Mouse (Mus musculus): ENCODE measurements around the gene Noc2l.

Gene Noc2l

DNA sequence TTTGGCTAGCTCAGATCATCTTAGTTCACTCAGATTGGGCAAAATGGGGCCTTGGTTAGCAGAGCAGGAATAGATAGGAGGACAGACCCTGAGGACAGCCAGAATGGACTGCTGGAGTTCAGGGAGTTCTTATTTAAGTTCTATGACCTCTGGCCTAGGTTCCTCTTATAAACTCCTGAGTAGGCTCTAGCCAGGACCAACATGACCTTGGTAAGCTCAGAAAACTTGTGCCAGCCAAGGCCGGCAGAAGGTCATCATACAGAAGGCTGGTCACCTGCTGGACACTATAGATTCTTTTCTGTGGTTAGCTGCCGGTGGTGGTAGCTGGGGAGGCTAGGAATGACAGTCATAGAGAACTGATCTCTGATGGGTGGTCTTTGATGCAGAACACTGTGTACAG lies 19.6 kb upstream of the Noc2l start:
- no peak for DNase-seq (ENCODE audit: low spot score)

DNA sequence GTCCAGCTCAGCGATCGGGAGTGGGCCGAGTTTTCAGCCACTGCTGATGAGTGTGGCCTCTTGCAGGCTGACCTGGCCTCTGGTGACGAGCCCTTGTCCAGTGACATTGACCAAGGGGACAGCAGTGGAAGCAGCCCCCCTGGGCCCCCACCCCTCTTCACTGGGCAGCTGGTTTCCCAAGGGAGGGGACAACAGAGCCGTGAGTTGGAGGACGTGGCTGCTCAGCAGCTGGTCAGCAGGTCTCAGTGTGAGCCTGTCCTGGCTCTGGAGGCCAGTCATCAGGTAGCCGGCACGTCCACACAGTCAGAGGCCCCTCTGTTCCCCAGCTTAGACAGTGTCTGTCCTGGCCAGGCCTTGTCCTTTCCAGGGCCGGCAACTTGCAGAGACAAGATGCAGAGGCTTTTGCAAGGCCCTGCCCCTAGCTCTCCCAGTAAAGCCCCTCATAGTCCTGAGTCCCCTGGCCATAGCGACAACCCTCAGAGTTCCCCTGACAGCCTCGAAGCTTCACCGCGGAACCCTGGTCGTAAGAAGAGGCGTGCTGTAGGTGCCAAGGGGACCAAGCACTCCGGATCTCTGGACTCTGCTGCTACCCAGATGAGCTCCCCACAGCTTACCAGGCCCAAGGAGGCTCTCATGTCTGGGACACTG lies 18.7 kb upstream of the Noc2l start:
- DNase-seq (ENCODE audit: low spot score): no peak

DNA sequence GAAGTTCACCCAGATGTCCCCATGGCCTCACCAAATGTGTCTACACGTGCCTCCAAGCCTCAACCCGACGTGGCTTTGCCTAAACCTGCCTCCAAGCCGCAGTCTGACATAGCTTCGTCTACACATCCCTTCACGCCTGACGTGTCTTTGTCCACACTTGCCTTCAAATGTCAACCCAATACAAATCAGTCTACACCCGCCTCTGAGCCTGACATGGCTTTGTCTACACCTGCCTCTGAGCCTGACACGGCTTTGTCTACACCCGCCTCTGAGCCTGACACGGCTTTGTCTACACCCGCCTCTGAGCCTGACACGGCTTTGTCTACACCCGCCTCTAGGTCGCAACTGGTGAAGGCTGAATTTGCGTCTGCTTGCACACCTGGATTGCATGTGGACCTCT lies 18.0 kb upstream of the Noc2l start:
- no peak for DNase-seq (ENCODE audit: low spot score)

DNA sequence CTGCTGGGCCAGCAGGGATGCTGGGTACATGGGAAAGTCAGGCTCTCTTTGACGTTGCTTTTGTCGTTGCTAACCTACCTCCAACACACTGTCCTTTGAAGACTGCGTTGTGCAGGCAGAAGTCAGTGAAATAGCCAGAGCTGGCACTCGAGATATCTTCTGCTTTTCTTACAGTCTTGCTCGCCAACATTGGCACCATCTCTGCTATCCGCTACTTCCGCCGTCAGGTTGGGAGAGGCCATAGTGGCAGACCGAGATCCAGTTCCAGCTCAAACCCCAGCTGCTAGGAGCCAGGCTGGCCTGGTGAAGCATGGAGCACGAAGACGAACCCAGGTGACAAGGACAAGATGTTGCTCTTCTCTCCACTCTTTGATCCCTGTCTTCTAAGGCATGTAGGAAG lies 15.9 kb upstream of the Noc2l start:
- DNase-seq (ENCODE audit: low spot score): no peak

- no peak for DNase-seq (ENCODE audit: low spot score)
Observed at GRCm38 (mm10) chr4:156224276-156224675, 11.5 kb upstream of the Noc2l start.

GRCm38 (mm10) chr4:156227752-156228392 lies 7.9 kb upstream of the Noc2l start:
- DNase-seq (ENCODE audit: low spot score): no peak

DNA sequence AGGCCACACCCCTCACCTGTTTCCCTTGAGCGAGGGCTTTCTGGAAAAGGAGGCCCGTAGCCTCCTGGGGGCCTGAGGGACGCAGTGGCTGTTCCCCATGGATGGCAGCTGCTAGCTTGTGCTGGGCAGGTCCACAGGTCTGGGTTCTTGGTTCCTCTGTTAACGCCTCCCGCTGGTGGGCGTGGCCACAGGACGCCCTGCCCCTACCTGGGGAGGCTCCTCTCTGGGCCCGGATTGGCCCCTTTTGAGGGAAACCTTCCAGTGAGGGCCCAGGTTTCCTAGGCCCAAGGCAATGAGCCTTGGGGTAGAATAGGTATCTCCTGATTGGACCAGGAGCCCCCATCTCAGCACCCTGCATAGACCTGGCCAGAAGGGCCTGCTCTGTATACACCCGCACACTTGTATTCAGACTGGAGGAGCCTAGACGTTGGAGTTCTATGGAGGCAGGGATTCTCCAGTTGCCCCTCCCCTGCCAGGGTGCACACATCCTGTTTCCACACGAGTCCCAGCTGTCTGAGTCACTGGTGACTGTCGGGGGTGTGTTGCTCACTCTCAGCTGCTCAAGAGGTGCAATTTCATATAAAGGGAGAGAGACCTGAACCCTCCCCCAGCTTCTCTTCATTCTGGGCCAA lies 7.3 kb upstream of the Noc2l start:
- DNase-seq (ENCODE audit: low spot score): no peak

DNA sequence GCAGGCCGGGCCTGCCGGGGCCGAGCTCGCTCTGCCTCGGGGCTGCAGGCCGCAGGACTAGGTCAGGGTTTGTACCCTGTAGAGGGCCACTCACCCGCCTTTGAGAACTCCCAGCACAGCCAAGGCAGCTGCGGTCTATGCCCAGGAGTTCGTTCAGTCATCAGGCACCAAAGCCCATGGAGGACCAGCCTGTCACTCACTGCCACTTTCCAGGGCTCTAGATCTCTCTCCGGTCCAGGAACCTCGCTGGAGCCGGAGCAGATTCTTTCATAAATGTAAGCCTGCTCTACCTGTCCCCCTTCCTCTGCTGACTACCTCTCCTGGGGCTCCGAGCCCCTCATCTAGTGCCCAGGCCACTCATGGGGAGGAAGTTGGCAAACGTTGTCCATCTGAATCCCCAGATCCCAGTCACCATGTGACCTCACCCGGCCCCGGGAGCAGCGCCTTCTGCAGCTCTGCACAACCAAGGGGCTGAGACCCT lies 1.7 kb upstream of the Noc2l start:
- no peak for DNase-seq (ENCODE audit: low spot score)

DNA sequence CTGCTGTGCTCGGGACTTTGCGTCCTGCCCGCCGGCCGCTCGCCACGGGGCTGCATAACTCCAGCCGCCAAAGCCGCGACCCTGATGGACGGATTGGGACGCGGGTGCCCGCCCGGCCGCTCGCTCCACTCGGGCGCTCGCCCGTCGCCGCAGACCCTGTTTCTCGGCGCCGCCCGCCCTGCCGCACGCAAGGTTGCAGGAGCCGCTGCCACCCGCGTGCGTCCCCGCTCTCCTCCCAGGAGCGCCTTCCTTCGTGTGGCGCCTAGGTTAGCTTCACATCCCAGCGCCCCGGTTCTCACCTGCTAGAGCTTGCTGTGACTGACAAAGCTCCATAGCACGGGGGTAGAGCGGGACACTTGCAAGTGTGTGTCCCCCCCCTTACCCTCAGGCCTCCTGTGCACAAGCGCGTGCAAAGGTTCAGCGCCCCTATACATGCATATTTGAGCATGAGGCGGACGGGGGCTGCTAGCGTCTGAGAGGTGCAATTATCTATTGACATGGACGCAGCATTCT lies 1.1 kb upstream of the Noc2l start, which contains the start of gene Plekhn1:
TSS of gene Plekhn1 (minus strand) at position 157 of the 513 bp plus-strand sequence.
- peak; percentile 68 for DNase-seq (ENCODE audit: low spot score)

DNA sequence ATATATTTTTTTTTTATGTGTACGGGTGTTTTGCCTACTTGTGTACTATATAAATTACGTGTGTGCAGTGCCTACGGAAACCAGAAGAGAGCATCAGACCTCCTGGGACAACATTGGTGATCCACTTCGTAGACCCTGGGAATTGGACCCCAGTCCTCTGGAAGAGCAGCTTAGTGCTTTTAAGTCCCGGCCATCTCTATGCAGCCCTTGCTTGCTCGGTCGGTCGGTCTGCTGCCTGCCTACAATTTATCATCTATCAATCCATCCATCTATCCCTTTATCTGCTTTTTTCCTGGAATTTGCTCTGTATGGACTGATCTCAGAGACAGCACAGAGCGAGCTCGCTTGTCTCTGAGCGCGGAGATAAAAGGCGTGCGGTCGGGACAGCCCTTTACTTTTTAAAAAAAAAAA lies 445 bp upstream of the Noc2l start:
- DNase-seq (ENCODE audit: low spot score): no peak

GRCm38 (mm10) chr4:156236651-156237447 lies 1.0 kb downstream of the Noc2l start:
- DNase-seq (ENCODE audit: low spot score): no peak

GRCm38 (mm10) chr4:156249567-156249966 lies 13.8 kb downstream of the Noc2l start:
- no peak for DNase-seq (ENCODE audit: low spot score)

- no peak for DNase-seq (ENCODE audit: low spot score)
Observed at GRCm38 (mm10) chr4:156251081-156251480, 15.3 kb downstream of the Noc2l start.

- no peak for DNase-seq (ENCODE audit: low spot score)
Observed at GRCm38 (mm10) chr4:156252140-156252539, 16.3 kb downstream of the Noc2l start.

DNA sequence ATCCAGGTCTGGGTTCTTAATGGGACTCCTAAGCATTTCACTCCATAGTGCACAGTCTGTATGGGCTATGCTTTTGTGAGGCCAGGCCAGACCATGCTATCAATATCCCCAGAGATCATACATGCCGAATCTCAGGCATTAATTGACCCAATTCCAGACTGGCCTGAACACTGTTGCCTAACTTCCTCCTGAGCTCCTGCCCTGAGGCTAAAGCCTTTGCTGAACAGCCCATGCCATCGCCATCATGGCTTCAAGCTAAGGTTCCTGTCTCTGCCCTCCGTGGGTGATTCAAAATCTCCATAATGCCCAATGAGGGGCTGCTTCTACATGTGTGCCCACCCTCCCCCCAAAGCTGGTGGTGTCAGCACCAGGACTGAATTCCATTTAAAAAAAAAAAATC lies 16.8 kb downstream of the Noc2l start:
- DNase-seq (ENCODE audit: low spot score): no peak

- no peak for DNase-seq (ENCODE audit: low spot score)
Observed at GRCm38 (mm10) chr4:156253043-156253442, 17.2 kb downstream of the Noc2l start.

DNA sequence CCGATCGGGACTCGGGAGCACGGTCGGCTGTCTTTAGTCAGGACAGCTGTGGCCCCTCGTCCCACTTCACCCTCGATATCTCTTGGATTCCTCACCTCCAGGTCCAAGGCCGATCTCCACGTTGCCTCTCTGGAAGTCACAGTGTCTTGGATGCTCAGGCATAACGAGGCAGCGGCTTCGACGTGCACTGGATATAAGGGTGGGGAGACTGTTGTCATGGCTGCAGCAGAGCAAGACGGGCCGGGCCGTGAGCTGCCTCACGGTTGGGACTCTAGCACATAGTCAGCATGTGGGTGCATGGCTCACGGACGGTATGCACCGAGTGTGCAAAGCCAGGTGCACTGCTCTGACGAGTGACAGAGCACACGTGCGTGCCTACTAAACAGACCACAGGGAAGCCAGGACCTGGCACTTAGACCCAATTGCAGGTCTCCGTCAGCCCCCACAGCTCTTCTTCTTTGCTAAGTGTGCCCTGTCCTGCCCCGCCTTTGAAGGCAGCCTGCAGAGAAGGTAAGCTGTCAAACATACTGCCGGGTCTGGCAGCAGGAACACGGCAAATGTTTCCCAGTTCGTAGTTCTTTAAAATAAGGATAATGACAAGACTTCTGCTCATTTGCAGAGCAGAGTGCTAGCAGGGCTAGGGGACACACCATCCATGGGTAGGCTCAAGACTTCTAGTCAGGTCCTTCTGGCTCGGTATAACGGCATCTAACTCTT lies 18.7 kb downstream of the Noc2l start:
- peak; percentile 25 for DNase-seq (ENCODE audit: low spot score)

DNA sequence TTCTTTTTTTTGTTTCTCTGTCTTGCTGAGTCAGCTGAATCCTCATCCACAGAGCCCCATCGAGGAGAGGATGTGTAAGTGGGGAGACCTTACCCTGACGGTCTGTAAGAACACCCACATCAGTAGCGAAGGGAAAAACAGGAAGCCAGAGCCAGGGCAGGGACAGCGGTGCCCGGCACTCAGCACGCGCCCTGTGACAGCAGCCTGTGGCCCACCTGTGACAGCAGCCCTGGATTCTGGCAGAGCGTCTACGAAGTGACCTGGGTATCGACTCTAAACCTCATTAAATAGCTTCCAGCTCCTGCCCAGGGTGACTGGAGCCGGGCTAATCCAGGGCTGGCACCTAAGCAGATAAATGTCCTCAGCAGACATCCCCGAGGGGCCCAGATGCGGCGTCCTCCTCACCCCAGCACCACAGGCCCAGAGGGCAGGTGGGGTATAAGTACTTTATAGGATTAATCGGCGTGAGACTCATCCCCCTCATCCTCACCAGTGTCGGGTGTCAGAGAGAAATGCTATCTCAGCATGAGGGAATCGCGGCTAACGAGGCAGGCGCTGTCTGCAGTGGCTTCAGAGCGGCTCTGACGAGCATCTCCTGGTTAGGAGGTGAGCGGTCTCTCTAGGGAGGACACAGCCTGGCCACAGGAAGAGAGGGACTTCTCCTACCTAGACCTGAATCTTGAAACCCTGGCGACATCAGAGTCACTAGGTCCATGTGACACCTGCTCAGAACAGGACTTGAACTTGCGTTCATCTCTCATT lies 19.4 kb downstream of the Noc2l start, which contains the start of gene Samd11:
TSS of gene Samd11 (minus strand) at position 580 of the 762 bp plus-strand sequence.
- DNase-seq (ENCODE audit: low spot score): peak; percentile 46
